Mouse (Mus musculus) urinary bladder, adult 2 months (tissue): ENCODE results near the gene Prtg. TPM values are rescaled to one million over a fixed set of nuclear protein-coding genes. Genes with fewer than 3 reads are reported as not detected.

Experiments
- DNase-seq: peaks from one replicate; pipeline ENCODE4 v3.0.0; 2022; ENCODE audit warnings: low spot score
- polyA plus RNA-seq: library from polyadenylated mRNA; depleted of rRNA; stranded (reverse); fragments of >200 nt; gene quantifications from 2 replicates; pipeline ENCODE4 v1.2.3, GENCODE M21; 2012

Gene Prtg
- polyA plus RNA-seq, 1 experiment = 0.10 TPM

GRCm38 (mm10) chr9:72862186-72862585, 55.5 kb downstream of the Prtg start:
- DNase-seq = no peak

GRCm38 (mm10) chr9:72862955-72863354, 56.3 kb downstream of the Prtg start:
- no peak for DNase-seq

GRCm38 (mm10) chr9:72863773-72864172, 57.1 kb downstream of the Prtg start:
- DNase-seq = no peak

- DNase-seq = no peak
Measured at GRCm38 (mm10) chr9:72867434-72867833, 60.8 kb downstream of the Prtg start.

GRCm38 (mm10) chr9:72868774-72869173, 62.1 kb downstream of the Prtg start:
- DNase-seq = no peak

GRCm38 (mm10) chr9:72871506-72872297, 65.0 kb downstream of the Prtg start:
- no peak for DNase-seq

GRCm38 (mm10) chr9:72872298-72873130, 65.8 kb downstream of the Prtg start:
- DNase-seq = no peak

- no peak for DNase-seq
Measured at GRCm38 (mm10) chr9:72875878-72876277, 69.2 kb downstream of the Prtg start.

- DNase-seq = no peak
Measured at GRCm38 (mm10) chr9:72877905-72878304, 71.2 kb downstream of the Prtg start.

GRCm38 (mm10) chr9:72878656-72879055, 72.0 kb downstream of the Prtg start:
- DNase-seq = no peak

- no peak for DNase-seq
Measured at GRCm38 (mm10) chr9:72879601-72880000, 72.9 kb downstream of the Prtg start.

GRCm38 (mm10) chr9:72880225-72880960, 73.7 kb downstream of the Prtg start:
- no peak for DNase-seq

GRCm38 (mm10) chr9:72881026-72881768, 74.5 kb downstream of the Prtg start:
- DNase-seq = no peak

GRCm38 (mm10) chr9:72883940-72884339, 77.3 kb downstream of the Prtg start:
- no peak for DNase-seq

- DNase-seq = no peak
Measured at GRCm38 (mm10) chr9:72889777-72890176, 83.1 kb downstream of the Prtg start.

- DNase-seq = no peak
Measured at GRCm38 (mm10) chr9:72890499-72891085, 83.9 kb downstream of the Prtg start.

- no peak for DNase-seq
Measured at GRCm38 (mm10) chr9:72892761-72893160, 86.1 kb downstream of the Prtg start.

GRCm38 (mm10) chr9:72894796-72895352, 88.2 kb downstream of the Prtg start:
- DNase-seq = no peak

GRCm38 (mm10) chr9:72902057-72902456, 95.4 kb downstream of the Prtg start:
- no peak for DNase-seq

GRCm38 (mm10) chr9:72902611-72903010, 95.9 kb downstream of the Prtg start:
- no peak for DNase-seq

GRCm38 (mm10) chr9:72906693-72907103, 100.0 kb downstream of the Prtg start:
- DNase-seq = no peak
